Mouse (Mus musculus): ENCODE data around the gene Ern2.

Ern2 gene

DNA sequence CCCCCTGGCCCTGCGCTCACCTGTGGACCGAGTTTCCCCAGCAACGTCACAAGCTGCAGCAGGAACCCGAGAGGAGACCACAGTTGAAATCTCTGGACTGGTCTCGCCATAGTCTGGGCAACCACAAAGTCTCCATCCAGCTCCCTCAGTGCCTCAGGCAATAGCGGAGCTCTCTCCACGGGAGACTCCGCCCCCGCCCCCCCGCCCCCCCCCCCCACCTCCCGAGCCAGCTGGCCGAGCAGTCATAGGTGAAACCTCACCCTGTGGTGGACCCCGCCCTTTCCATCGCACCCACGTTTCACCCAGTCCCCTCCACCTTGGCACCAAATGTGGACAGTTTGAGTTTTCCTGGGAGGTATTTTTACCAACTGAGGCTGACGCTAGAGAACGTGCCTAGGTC lies at the start of gene Ern2:
Ern2 (minus strand) TSS at position 165 of the 400 bp plus-strand sequence.
- DNase-seq (ENCODE audit: low spot score): no peak

- no peak for DNase-seq (ENCODE audit: low spot score)
Measured at GRCm38 (mm10) chr7:122230866-122231265, 44.9 kb upstream of the Ern2 start.

DNA sequence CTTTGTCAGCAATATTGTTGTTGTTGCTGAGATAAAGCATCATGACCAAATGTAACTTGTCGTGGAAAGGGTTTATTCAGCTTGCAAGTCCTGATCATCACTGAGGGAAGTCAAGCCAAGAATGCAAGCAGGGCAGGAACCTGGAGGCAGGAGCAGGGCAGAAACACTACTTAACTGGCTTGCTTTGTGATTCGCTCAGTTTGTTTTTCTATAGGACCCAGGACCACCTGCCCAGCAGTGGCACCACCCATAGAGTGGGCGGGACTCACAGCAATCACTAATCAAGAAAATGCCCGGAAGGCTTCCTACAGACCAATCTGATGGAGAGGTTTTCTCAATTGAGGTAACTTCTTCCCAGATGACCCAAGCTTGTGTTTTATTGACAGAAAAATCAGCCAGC lies 43.9 kb upstream of the Ern2 start:
- no peak for DNase-seq (ENCODE audit: low spot score)

DNA sequence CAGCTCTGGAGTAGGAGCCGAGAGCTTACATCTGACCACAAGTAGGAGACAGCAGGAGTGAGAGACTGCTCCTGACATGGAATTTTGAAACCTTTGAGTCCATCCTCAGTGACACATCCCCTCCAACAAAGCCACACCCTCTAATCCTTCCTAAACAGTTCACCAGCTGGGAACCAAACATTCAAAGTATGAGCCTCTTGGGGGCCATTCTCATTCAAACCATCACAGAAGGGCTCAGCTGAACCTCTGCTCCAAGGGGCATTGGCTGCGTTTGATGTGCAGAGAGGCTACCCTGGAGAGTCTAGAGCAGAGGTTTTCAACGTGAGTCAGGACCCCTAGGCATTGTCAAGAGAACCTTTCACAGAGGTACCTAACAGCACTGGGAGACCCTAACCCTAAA lies 43.3 kb upstream of the Ern2 start:
- no peak for DNase-seq (ENCODE audit: low spot score)

- no peak for DNase-seq (ENCODE audit: low spot score)
Measured at GRCm38 (mm10) chr7:122226744-122227143, 40.7 kb upstream of the Ern2 start.

- no peak for DNase-seq (ENCODE audit: low spot score)
Measured at GRCm38 (mm10) chr7:122226020-122226742, 40.2 kb upstream of the Ern2 start.

- no peak for DNase-seq (ENCODE audit: low spot score)
Measured at GRCm38 (mm10) chr7:122219315-122219801, 33.4 kb upstream of the Ern2 start, which contains the start of gene Chp2. Gene Chp2, plus strand, starts transcription at chr7:122219496.

DNA sequence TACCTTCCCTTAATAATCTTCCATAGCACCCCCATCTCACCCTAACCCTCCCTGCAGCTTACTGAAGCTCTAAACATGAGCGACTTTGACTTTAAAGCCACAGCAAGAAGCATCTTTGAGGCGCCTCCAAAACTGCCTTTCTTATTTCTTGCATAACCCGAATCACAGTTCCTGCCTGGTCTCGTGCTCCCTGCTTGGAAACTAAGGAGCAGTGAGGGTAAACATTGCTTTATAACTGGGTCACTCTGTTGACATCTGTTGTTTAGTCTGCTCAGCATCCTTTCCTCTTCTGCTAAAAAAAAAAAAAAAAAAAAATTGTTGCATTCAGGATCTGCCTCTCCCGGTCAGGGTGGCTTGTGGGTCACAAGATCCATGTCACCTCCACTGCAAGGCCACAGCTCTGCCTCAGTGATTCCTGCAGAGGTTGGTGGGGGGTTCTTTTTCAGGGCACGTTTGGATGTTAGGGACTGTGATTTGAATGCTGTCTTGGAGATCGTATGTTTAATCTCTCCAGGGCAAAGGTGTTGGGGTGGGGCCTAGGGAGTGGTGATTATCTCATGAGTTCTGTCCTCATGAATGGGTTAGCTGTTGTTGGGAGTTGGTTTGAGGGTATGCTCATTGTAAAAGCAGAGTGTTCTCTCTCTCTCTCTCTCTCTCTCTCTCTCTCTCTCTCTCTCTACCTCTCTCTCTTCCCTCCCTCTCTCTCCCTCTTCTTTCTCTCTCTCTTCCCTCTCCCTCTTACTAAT lies 22.4 kb upstream of the Ern2 start:
- no peak for DNase-seq (ENCODE audit: low spot score)

GRCm38 (mm10) chr7:122206121-122206520 lies 20.1 kb upstream of the Ern2 start:
- DNase-seq (ENCODE audit: low spot score): no peak

GRCm38 (mm10) chr7:122203936-122204335 lies 17.9 kb upstream of the Ern2 start:
- DNase-seq (ENCODE audit: low spot score): no peak

DNA sequence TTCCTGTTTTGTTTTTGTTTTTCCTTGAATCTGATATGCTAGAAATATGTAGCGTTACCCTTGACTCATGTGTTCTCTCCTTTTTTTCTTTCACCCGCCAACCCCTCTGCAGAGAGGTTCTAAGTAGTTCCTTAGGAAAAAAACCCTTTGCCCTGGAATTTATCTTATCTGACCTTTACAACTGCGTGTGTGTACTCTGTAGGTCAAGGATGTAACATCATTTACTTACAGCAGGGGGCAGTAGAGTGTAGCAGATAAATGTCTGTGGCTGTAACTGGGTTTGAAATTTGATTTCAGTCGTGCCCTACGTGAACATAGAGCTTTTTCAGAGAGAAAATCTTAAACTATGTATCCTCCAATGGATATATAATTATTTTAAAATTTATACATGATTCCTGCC lies 13.3 kb upstream of the Ern2 start:
- DNase-seq (ENCODE audit: low spot score): peak; percentile 33

DNA sequence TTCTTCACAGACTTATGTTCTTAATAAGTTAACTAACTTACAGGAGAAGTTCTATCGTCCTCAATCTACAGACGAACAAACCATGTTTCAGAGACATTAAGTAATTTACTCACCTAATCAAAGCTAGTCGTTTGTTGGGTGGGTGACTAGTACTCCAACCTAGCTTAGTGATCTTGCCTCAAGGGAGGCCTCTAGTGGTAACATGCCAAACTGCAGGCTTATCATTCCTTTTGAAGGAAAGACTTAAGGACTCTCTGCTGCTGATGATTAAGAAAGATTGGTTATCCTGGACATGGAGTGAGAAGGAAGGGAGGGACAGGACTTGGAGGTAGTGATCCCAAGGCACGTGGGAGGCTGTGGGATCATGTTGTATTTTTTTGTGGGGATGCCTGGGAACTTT lies 11.3 kb upstream of the Ern2 start:
- peak; percentile 49 for DNase-seq (ENCODE audit: low spot score)

GRCm38 (mm10) chr7:122196771-122197170 lies 10.8 kb upstream of the Ern2 start:
- no peak for DNase-seq (ENCODE audit: low spot score)

DNA sequence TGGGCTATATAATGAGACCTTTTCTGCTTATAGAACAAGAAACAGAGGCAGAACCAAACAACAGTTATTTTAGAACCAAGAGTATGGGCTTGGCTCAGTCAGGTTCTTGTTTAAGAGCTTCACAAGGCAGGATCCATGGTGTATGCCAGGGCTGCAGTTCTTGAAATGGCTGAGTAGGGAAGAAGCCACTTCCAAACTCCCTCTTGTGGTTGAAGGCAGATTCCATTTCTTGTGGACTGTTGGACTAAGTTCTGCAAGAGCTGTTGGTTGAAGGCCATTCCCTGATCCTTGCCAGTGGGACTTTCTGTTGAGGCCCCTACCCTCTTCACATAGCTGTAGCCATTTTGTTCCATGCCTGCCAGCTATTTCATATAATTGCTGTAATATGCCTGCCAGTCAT lies 7.9 kb upstream of the Ern2 start:
- no peak for DNase-seq (ENCODE audit: low spot score)

- DNase-seq (ENCODE audit: low spot score): no peak
Measured at GRCm38 (mm10) chr7:122191097-122191496, 5.1 kb upstream of the Ern2 start.

GRCm38 (mm10) chr7:122189484-122189883 lies 3.5 kb upstream of the Ern2 start:
- DNase-seq (ENCODE audit: low spot score): no peak

DNA sequence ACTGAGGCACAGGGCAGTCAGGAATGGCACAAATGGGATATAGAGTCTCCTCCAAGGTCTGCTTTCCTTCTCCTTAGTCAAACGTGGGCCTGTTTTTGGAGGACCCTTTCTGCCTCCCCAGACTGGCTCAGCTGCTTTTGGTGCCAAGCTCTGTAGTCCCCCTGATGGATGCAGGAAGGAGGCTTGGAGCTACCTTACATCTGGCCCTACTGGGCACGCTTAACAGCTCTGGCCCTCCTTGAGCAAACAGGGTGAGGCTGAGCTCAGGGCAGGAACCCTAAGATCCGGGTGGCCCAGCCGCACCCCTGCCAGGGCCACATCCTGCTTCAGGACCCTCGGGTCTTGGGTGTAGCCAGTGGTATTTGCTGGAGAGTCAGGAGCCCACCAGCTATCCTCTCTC lies 1.4 kb downstream of the Ern2 start:
- no peak for DNase-seq (ENCODE audit: low spot score)

DNA sequence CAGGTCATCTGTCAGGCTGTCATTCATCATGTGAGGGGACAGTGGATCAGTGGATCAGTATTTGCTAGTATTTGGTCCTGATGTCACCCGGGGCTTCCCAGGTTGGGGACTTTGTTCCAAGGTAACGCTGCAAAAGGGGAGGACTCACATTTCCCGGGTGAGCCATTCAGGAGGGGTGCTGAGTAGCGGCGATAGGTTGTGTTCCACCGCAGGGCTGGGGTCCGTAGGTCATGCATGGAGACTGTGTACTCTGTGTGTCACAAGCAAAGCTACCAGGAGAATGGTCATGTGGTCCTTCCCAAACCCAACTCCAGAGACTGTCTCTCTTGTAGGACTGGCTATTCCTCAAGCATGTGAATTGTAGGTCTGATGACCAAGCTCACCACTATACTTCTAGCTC lies 5.3 kb downstream of the Ern2 start:
- no peak for DNase-seq (ENCODE audit: low spot score)

DNA sequence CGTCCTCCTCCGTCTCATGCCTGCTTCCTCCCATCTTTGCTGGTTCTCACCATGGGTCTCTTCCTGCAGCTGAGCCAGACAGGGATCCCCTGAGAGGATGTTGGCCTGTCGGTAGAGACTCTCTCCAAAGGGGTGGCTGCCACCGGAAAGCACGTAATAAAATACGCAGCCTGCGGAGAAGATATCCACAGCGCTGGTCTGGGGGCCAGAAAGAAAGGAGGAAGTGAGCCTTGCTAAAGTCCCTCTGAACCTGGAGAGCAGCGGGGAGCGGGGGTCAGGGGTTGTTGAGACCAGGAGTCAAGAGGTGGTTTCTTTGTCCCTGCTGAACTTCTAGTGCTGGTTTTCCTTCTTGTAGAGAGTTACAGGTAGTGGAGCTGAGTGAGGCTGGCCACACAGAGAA lies 14.4 kb downstream of the Ern2 start:
- DNase-seq (ENCODE audit: low spot score): no peak

- DNase-seq (ENCODE audit: low spot score): no peak
Measured at GRCm38 (mm10) chr7:122170705-122171104, 15.3 kb downstream of the Ern2 start.

DNA sequence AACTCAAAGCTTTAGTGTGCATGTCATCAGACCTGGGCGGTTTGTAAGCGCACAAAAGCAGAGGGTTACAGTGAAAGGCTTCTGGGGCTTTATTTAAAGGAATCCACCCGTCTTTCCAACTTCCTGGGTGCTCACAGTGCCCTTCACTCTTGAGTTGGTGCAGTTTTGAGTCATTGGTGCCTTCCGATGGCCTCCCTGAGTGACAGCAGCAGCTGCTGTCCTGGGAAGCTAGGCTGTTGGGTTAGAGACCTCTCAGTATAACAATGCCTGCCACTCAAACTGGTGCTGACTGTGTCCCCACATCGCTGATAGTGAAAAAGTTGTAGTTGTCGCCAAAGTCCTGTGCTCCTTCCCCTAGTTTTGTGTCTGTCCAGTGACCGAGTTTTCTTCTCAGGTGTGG lies 18.8 kb downstream of the Ern2 start:
- DNase-seq (ENCODE audit: low spot score): no peak

DNA sequence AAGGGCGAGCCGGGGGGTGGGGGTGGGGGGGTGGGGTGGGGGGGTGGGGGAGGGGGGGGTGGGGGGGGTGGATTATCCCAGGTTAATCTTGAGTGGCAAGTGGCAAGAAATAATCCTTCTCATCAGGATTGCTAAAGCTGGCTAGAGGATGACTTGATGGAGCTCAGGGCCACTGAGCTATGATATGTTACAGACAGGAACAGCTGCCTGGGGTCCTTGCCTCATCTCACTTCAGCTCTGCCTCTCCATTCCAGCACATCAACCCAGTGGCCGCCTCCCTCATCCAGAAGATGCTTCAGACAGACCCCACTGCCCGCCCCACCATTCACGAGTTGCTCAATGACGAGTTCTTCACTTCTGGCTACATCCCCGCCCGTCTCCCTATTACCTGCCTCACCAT lies 22.2 kb downstream of the Ern2 start:
- DNase-seq (ENCODE audit: low spot score): no peak

DNA sequence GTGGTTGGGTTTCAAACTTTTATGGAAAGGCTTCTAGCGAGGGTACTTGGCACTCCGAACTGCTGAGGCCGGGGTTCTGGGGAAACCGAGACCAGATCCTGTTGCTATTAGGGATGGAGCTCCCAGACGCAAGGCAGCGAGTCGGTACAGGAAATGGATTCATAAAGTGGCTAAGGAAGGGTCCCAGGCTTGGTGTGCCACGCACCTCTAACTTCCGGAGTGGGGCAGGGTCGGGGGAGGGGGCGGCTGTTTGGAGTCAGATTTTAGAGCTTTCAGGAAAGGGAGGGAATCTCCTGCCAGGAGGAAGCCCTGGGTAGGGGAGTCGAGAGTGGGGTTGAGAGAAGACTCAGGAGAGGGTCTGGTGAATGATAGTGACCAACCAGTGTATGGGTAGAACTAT lies 26.0 kb downstream of the Ern2 start:
- no peak for DNase-seq (ENCODE audit: low spot score)

Measured in MN1 (cell line).